Mouse (Mus musculus): Measurements from ENCODE around the gene Rgl1.

DNA sequence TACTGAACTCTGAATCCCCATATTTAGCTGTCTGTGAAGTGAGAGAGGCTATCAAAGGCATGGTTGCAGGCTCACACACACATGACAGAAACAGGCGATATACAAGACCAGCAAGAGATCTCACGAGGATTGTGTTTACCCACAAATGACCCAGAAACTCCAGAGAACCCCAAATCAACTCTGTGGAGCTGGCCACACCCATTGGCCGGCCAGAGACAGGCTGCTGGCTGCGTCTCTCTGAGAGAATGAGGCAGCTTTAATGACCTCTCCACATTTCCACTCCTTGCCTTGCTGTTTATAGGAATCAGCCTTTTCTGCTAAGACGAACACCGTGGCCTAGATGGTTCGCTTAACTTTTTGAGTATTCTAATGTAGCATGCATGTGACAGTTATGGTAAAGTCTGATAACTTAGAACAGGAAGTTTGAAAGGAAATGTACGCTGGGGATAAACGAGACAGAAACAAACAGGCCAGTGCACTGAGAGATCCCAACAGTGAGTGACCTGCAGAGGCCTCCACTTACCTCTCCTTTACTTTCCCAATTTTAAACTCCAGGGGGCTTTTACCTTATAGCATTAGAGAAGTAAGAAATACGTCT is 148.3 kb downstream of the Rgl1 start:
- TF ChIP-seq CTCF (IDR thresholded peaks at IDR 0.05) (no peak), EP300 (IDR thresholded peaks at IDR 0.05) (no peak)
